Mouse (Mus musculus): ENCODE results near the gene Dcaf8. TPM values are rescaled to one million over a fixed set of nuclear protein-coding genes. Genes with fewer than 3 reads are reported as not detected.

Gene Dcaf8
- polyA plus RNA-seq, 1 experiment from 2014 or later, result 85.4 TPM

- no peak overlapping the region for H3K4me3 ChIP-seq (ENCODE audit: low read depth, low read length)
- H3K9ac ChIP-seq (ENCODE audit: low read depth, low read length), result no peak overlapping the region
- H3K4me2 ChIP-seq, result no peak overlapping the region
- no peak overlapping the region for H3K27ac ChIP-seq (ENCODE audit: low read depth, low read length)
- no peak for ATAC-seq (replicated peaks; ENCODE audit: insufficient number of reproducible peaks, low FRiP score, low TSS enrichment)
- H3K9me3 ChIP-seq (replicated peaks; ENCODE audit: control insufficient read depth, low read length), result no peaks in the 10 kb centered on the region
- H3K27me3 ChIP-seq (ENCODE audit: control insufficient read depth, insufficient read depth, low read length), result no peaks in the 10 kb centered on the region
- peaks cover 5% of the 10 kb centered on the region; the same call in 1 of the 2 replicates for H3K4me1 ChIP-seq (ENCODE audit: control insufficient read depth, insufficient read depth, low read length)
- peaks cover 59% of the 10 kb centered on the region for H3K36me3 ChIP-seq (ENCODE audit: control insufficient read depth, insufficient read depth, low read length)
- WGBS (ENCODE audit: insufficient replicate concordance), result 89% methylated on average over 3 of the region's 3 CpGs
Observed at GRCm38 (mm10) chr1:172192217-172192616, 44.3 kb downstream of the Dcaf8 start.

GRCm38 (mm10) chr1:172194435-172194834 is 46.6 kb downstream of the Dcaf8 start:
- Histone ChIP-seq H3K27me3 (ENCODE audit: control insufficient read depth, insufficient read depth, low read length) (no peaks in the 10 kb centered on the region), H3K27ac (ENCODE audit: low read depth, low read length) (no peak overlapping the region), H3K9ac (ENCODE audit: low read depth, low read length) (no peak overlapping the region), H3K9me3 (replicated peaks; ENCODE audit: control insufficient read depth, low read length) (no peaks in the 10 kb centered on the region), H3K4me2 (no peak overlapping the region), H3K36me3 (ENCODE audit: control insufficient read depth, insufficient read depth, low read length) (peaks cover 53% of the 10 kb centered on the region), H3K4me3 (ENCODE audit: low read depth, low read length) (no peak overlapping the region), H3K4me1 (ENCODE audit: control insufficient read depth, insufficient read depth, low read length) (peaks cover 5% of the 10 kb centered on the region; the same call in 1 of the 2 replicates)
- no peak for ATAC-seq (replicated peaks; ENCODE audit: insufficient number of reproducible peaks, low FRiP score, low TSS enrichment)
- 82% methylated on average over 8 of the region's 8 CpGs for WGBS (ENCODE audit: insufficient replicate concordance)

GRCm38 (mm10) chr1:172197146-172197545 is 49.3 kb downstream of the Dcaf8 start:
- Histone ChIP-seq H3K9me3 (replicated peaks; ENCODE audit: control insufficient read depth, low read length) (no peaks in the 10 kb centered on the region), H3K4me3 (ENCODE audit: low read depth, low read length) (no peak overlapping the region), H3K27ac (ENCODE audit: low read depth, low read length) (no peak overlapping the region), H3K27me3 (ENCODE audit: control insufficient read depth, insufficient read depth, low read length) (no peaks in the 10 kb centered on the region), H3K4me2 (no peak overlapping the region), H3K9ac (ENCODE audit: low read depth, low read length) (no peak overlapping the region), H3K4me1 (ENCODE audit: control insufficient read depth, insufficient read depth, low read length) (peaks cover 19% of the 10 kb centered on the region), H3K36me3 (ENCODE audit: control insufficient read depth, insufficient read depth, low read length) (peaks cover 42% of the 10 kb centered on the region)
- WGBS (ENCODE audit: insufficient replicate concordance), result 81% methylated on average over 3 of the region's 3 CpGs
- no peak for ATAC-seq (replicated peaks; ENCODE audit: insufficient number of reproducible peaks, low FRiP score, low TSS enrichment)

GRCm38 (mm10) chr1:172197851-172198250 is 50.0 kb downstream of the Dcaf8 start:
- Histone ChIP-seq H3K9me3 (replicated peaks; ENCODE audit: control insufficient read depth, low read length) (no peaks in the 10 kb centered on the region), H3K4me1 (ENCODE audit: control insufficient read depth, insufficient read depth, low read length) (peaks cover 26% of the 10 kb centered on the region), H3K27ac (ENCODE audit: low read depth, low read length) (no peak overlapping the region), H3K4me2 (no peak overlapping the region), H3K9ac (ENCODE audit: low read depth, low read length) (no peak overlapping the region), H3K36me3 (ENCODE audit: control insufficient read depth, insufficient read depth, low read length) (peaks cover 36% of the 10 kb centered on the region), H3K4me3 (ENCODE audit: low read depth, low read length) (no peak overlapping the region), H3K27me3 (ENCODE audit: control insufficient read depth, insufficient read depth, low read length) (no peaks in the 10 kb centered on the region)
- no peak for ATAC-seq (replicated peaks; ENCODE audit: insufficient number of reproducible peaks, low FRiP score, low TSS enrichment)
- WGBS (ENCODE audit: insufficient replicate concordance), result 71% methylated on average over 5 of the region's 5 CpGs

DNA sequence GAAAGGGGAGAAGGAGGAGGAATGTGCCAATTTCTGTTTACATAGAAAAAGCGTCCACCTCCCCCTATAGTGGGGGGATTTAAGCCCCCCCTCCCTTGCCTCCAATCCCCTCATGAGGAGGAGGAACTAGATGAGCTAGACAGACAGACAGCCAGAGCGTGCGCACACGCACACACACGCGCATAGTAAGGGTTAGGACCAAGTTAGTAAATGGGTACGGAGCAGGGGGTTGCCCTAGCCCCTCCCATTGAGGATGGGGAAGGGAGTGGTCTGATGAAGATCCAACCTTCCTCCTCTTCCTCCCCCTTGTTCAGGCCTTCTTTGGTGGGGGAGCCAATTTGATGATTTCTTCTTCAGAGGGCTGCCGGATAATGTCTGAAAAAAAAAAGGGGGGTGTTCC is 50.4 kb downstream of the Dcaf8 start:
- Histone ChIP-seq H3K36me3 (ENCODE audit: control insufficient read depth, insufficient read depth, low read length) (peaks cover 36% of the 10 kb centered on the region), H3K4me3 (ENCODE audit: low read depth, low read length) (no peak overlapping the region), H3K4me1 (ENCODE audit: control insufficient read depth, insufficient read depth, low read length) (peaks cover 31% of the 10 kb centered on the region), H3K9ac (ENCODE audit: low read depth, low read length) (no peak overlapping the region), H3K9me3 (replicated peaks; ENCODE audit: control insufficient read depth, low read length) (no peaks in the 10 kb centered on the region), H3K27me3 (ENCODE audit: control insufficient read depth, insufficient read depth, low read length) (no peaks in the 10 kb centered on the region), H3K27ac (ENCODE audit: low read depth, low read length) (no peak overlapping the region), H3K4me2 (no peak overlapping the region)
- ATAC-seq (replicated peaks; ENCODE audit: insufficient number of reproducible peaks, low FRiP score, low TSS enrichment), result no peak
- 87% methylated on average over 8 of the region's 8 CpGs for WGBS (ENCODE audit: insufficient replicate concordance)

DNA sequence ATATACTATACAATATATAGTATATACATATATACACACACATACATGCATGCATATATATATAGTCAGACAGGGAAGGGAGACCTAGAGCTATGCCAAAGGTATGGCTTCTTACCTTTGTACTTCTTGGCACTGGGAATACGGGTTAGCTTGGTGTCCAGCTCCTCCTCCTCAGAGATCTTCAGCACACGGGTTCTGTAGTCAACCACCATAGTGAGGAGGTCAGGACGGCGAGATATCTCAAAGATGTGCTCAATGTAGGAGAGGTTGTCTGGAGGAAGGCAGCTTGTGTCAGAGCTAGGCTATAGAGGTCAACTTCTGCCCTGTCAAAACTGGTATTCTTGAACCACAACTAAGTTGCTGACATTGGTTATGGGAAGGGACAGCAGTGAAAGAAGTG is 51.1 kb downstream of the Dcaf8 start:
- no peaks in the 10 kb centered on the region for H3K27me3 ChIP-seq (ENCODE audit: control insufficient read depth, insufficient read depth, low read length)
- no peaks in the 10 kb centered on the region for H3K9me3 ChIP-seq (replicated peaks; ENCODE audit: control insufficient read depth, low read length)
- H3K27ac ChIP-seq (ENCODE audit: low read depth, low read length), result no peak overlapping the region
- peaks cover 38% of the 10 kb centered on the region for H3K4me1 ChIP-seq (ENCODE audit: control insufficient read depth, insufficient read depth, low read length)
- H3K4me3 ChIP-seq (ENCODE audit: low read depth, low read length), result no peak overlapping the region
- no peak for ATAC-seq (replicated peaks; ENCODE audit: insufficient number of reproducible peaks, low FRiP score, low TSS enrichment)
- H3K36me3 ChIP-seq (ENCODE audit: control insufficient read depth, insufficient read depth, low read length), result peaks cover 33% of the 10 kb centered on the region
- H3K4me2 ChIP-seq, result no peak overlapping the region
- no peak overlapping the region for H3K9ac ChIP-seq (ENCODE audit: low read depth, low read length)
- 89% methylated on average over 4 of the region's 4 CpGs for WGBS (ENCODE audit: insufficient replicate concordance)

- ATAC-seq (replicated peaks; ENCODE audit: insufficient number of reproducible peaks, low FRiP score, low TSS enrichment), result no peak
- Histone ChIP-seq H3K9ac (ENCODE audit: low read depth, low read length) (no peak overlapping the region), H3K27me3 (ENCODE audit: control insufficient read depth, insufficient read depth, low read length) (no peaks in the 10 kb centered on the region), H3K4me1 (ENCODE audit: control insufficient read depth, insufficient read depth, low read length) (peaks cover 44% of the 10 kb centered on the region), H3K36me3 (ENCODE audit: control insufficient read depth, insufficient read depth, low read length) (peaks cover 29% of the 10 kb centered on the region), H3K27ac (ENCODE audit: low read depth, low read length) (no peak overlapping the region), H3K4me2 (no peak overlapping the region), H3K4me3 (ENCODE audit: low read depth, low read length) (no peak overlapping the region), H3K9me3 (replicated peaks; ENCODE audit: control insufficient read depth, low read length) (no peaks in the 10 kb centered on the region)
- 84% methylated on average over 5 of the region's 5 CpGs for WGBS (ENCODE audit: insufficient replicate concordance)
Observed at GRCm38 (mm10) chr1:172200161-172200560, 52.3 kb downstream of the Dcaf8 start.

DNA sequence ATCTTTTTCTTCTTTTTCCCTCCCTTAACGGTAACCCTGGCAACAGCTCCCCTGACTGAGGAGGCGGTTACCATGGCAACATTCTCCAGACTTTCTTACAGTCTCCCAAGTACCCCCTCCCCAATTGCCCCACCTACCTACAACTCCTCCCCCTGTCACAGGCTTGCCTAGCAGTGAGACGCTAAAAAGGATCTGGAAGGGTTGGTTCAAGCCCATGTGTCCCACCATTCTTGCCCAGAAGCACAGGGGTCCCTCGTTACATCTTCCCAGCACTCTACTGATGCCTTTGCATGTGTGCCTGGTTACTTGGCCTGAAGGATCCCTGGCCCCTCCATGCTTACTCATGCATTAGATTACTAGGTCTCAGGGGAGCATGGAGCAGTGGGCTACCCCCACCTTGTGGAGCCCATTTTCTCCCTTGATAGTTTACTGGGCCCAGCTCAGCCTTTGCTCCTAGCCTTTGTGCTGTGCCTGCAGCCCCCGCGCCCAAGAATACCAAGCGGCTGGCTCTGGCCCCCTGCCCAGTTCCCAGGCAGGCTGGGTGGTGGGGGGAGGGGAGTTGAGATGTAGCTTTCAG is 53.1 kb downstream of the Dcaf8 start:
- H3K4me1 ChIP-seq (ENCODE audit: control insufficient read depth, insufficient read depth, low read length), result peaks cover 50% of the 10 kb centered on the region
- no peaks in the 10 kb centered on the region for H3K9me3 ChIP-seq (replicated peaks; ENCODE audit: control insufficient read depth, low read length)
- H3K36me3 ChIP-seq (ENCODE audit: control insufficient read depth, insufficient read depth, low read length), result peaks cover 23% of the 10 kb centered on the region
- H3K9ac ChIP-seq (ENCODE audit: low read depth, low read length), result no peak overlapping the region
- H3K27ac ChIP-seq (ENCODE audit: low read depth, low read length), result no peak overlapping the region
- H3K4me2 ChIP-seq, result no peak overlapping the region
- H3K27me3 ChIP-seq (ENCODE audit: control insufficient read depth, insufficient read depth, low read length), result no peaks in the 10 kb centered on the region
- 46% methylated on average over 7 of the region's 7 CpGs for WGBS (ENCODE audit: insufficient replicate concordance)
- H3K4me3 ChIP-seq (ENCODE audit: low read depth, low read length), result no peak overlapping the region
- ATAC-seq (replicated peaks; ENCODE audit: insufficient number of reproducible peaks, low FRiP score, low TSS enrichment), result no peak
